Mouse (Mus musculus) small intestine, adult 2 months (tissue): Measurements from ENCODE around the gene Gstp1. TPM values are rescaled to one million over a fixed set of nuclear protein-coding genes. Genes with fewer than 3 reads are reported as not detected.
A peak's percentile ranks its signal among the peaks of the same experiment; 100 is the strongest.
"Not testable (repeated sequence)": the region's sequence is repeated elsewhere in the genome, so short reads cannot be mapped to it uniquely, and the experiment has no call there.

Experiments used
- H3K27ac ChIP-seq: fragments of 200-500 bp; 2 replicates; pipeline ENCODE4 v1.5.1; 2012; ENCODE audit warnings: low read depth, low read length, control low read depth, inconsistent platforms; ENCODE audit not compliant: insufficient read depth
- H3K27me3 ChIP-seq: fragments of 200-500 bp; 2 replicates; pipeline ENCODE4 v1.6.1; 2012; ENCODE audit warnings: mild to moderate bottlenecking, moderate library complexity, low read length, inconsistent platforms; ENCODE audit not compliant: control insufficient read depth, insufficient read depth
- H3K36me3 ChIP-seq: fragments of 200-500 bp; 2 replicates; pipeline ENCODE4 v1.6.1; 2012; ENCODE audit warnings: mild to moderate bottlenecking, low read length, control low read depth, inconsistent platforms; ENCODE audit not compliant: control insufficient read depth, insufficient read depth
- H3K4me1 ChIP-seq: fragments of 200-500 bp; 2 replicates; pipeline ENCODE4 v1.6.1; 2012; ENCODE audit warnings: low read length, inconsistent platforms, mixed read lengths; ENCODE audit not compliant: control insufficient read depth, insufficient read depth, insufficient read length
- H3K4me3 ChIP-seq: fragments of 200-500 bp; 2 replicates; pipeline ENCODE4 v1.5.1; 2012; ENCODE audit warnings: low read depth, mild to moderate bottlenecking, control low read depth, inconsistent platforms, low read length, moderate library complexity
- CTCF ChIP-seq: fragments of 200-500 bp; IDR thresholded peaks from 2 replicates; pipeline ENCODE4 v1.5.1; 2012; ENCODE audit warnings: low read depth, mild to moderate bottlenecking, control low read depth, inconsistent platforms, low read length, moderate library complexity, mixed read lengths; ENCODE audit not compliant: insufficient replicate concordance, insufficient read length; ENCODE audit errors: extremely low read depth
- POLR2A ChIP-seq: fragments of 200-500 bp; IDR thresholded peaks from 2 replicates; pipeline ENCODE4 v1.6.1; 2012; ENCODE audit warnings: low read depth, mild to moderate bottlenecking, control low read depth, inconsistent platforms, low read length, moderate library complexity
- WGBS: fragments of 180-500 bp; shearing (Covaris S2); methylation state at CpG from one replicate; pipeline ENCODE4 v1.1.7; 2018; 5-methylcytosine and 5-hydroxymethylcytosine counted together
- polyA plus RNA-seq: library from polyadenylated mRNA; depleted of rRNA; stranded (reverse); fragments of >200 nt; gene quantifications from 2 replicates; pipeline ENCODE4 v1.2.3, GENCODE M21; 2012

Gstp1 gene
- polyA plus RNA-seq, 1 experiment, result 1,214 TPM

- no peaks in the 10 kb centered on the region for H3K36me3 ChIP-seq
- no peaks in the 10 kb centered on the region; the same call in 1 of the 2 replicates for H3K4me1 ChIP-seq
- 52% methylated on average over 8 of the region's 8 CpGs for WGBS
- H3K27me3 ChIP-seq, result no peaks in the 10 kb centered on the region
- H3K4me3 ChIP-seq, result no peak overlapping the region
- H3K27ac ChIP-seq, result no peak overlapping the region
- TF ChIP-seq CTCF, result peak; percentile 44; the same call in 1 of the 2 replicates
- no peak for TF ChIP-seq POLR2A
These were observed 42.8 kb upstream of the Gstp1 start for GRCm38 (mm10) chr19:4080511-4081009.

GRCm38 (mm10) chr19:4079594-4079993 is 41.8 kb upstream of the Gstp1 start:
- Histone ChIP-seq H3K36me3 (no peaks in the 10 kb centered on the region), H3K27ac (no peak overlapping the region), H3K27me3 (no peaks in the 10 kb centered on the region), H3K4me1 (no peaks in the 10 kb centered on the region; the same call in 1 of the 2 replicates), H3K4me3 (no peak overlapping the region)
- 36% methylated on average over 1 of the region's 1 CpGs for WGBS
- TF ChIP-seq POLR2A (no peak), CTCF (no peak)

- no peaks in the 10 kb centered on the region for H3K27me3 ChIP-seq
- no peak overlapping the region for H3K27ac ChIP-seq
- WGBS, result 80% methylated on average over 1 of the region's 1 CpGs
- H3K4me3 ChIP-seq, result no peak overlapping the region
- no peak for TF ChIP-seq POLR2A
- TF ChIP-seq CTCF, result no peak
- H3K4me1 ChIP-seq, result peaks cover 6% of the 10 kb centered on the region; the same call in 1 of the 2 replicates
- no peaks in the 10 kb centered on the region for H3K36me3 ChIP-seq
These were observed 37.7 kb upstream of the Gstp1 start for GRCm38 (mm10) chr19:4075531-4075930.

- no peak overlapping the region for H3K4me3 ChIP-seq
- H3K4me1 ChIP-seq, result peaks cover 13% of the 10 kb centered on the region
- WGBS, result 60% methylated on average over 6 of the region's 6 CpGs
- no peaks in the 10 kb centered on the region for H3K27me3 ChIP-seq
- no peak for TF ChIP-seq POLR2A
- no peak for TF ChIP-seq CTCF
- H3K27ac ChIP-seq, result no peak overlapping the region
- H3K36me3 ChIP-seq, result no peaks in the 10 kb centered on the region
These were observed 35.1 kb upstream of the Gstp1 start for GRCm38 (mm10) chr19:4072706-4073424.

- TF ChIP-seq CTCF (no peak), POLR2A (no peak)
- Histone ChIP-seq H3K4me3 (no peak overlapping the region), H3K27ac (no peak overlapping the region), H3K4me1 (peaks cover 16% of the 10 kb centered on the region), H3K27me3 (no peaks in the 10 kb centered on the region), H3K36me3 (no peaks in the 10 kb centered on the region)
- 62% methylated on average over 6 of the region's 6 CpGs for WGBS
These were observed 33.6 kb upstream of the Gstp1 start for GRCm38 (mm10) chr19:4071406-4071805.

- Histone ChIP-seq H3K4me1 (peaks cover 17% of the 10 kb centered on the region), H3K27me3 (no peaks in the 10 kb centered on the region), H3K36me3 (no peaks in the 10 kb centered on the region), H3K4me3 (no peak overlapping the region), H3K27ac (no peak overlapping the region; the same call in 1 of the 2 replicates)
- 91% methylated on average over 8 of the region's 8 CpGs for WGBS
- TF ChIP-seq CTCF, result no peak
- no peak for TF ChIP-seq POLR2A
These were observed 33.0 kb upstream of the Gstp1 start for GRCm38 (mm10) chr19:4070756-4071155.

- Histone ChIP-seq H3K27ac (no peak overlapping the region), H3K27me3 (no peaks in the 10 kb centered on the region), H3K4me3 (no peak overlapping the region), H3K36me3 (no peaks in the 10 kb centered on the region), H3K4me1 (peaks cover 17% of the 10 kb centered on the region)
- WGBS, result 83% methylated on average over 15 of the region's 15 CpGs
- TF ChIP-seq POLR2A, result no peak
- no peak for TF ChIP-seq CTCF
These were observed 32.5 kb upstream of the Gstp1 start for GRCm38 (mm10) chr19:4070311-4070710.

- no peak for TF ChIP-seq CTCF
- TF ChIP-seq POLR2A, result no peak
- no peaks in the 10 kb centered on the region for H3K27me3 ChIP-seq
- peaks cover 17% of the 10 kb centered on the region for H3K4me1 ChIP-seq
- H3K27ac ChIP-seq, result peak overlapping the region; percentile 60
- no peak overlapping the region for H3K4me3 ChIP-seq
- H3K36me3 ChIP-seq, result no peaks in the 10 kb centered on the region
- 25% methylated on average over 15 of the region's 15 CpGs for WGBS
These were observed 31.1 kb upstream of the Gstp1 start for GRCm38 (mm10) chr19:4068717-4069410.

- 36% methylated on average over 2 of the region's 2 CpGs for WGBS
- H3K4me3 ChIP-seq, H3K27me3 ChIP-seq, H3K36me3 ChIP-seq: not testable (repeated sequence)
- Histone ChIP-seq H3K4me1 (peaks cover 17% of the 10 kb centered on the region), H3K27ac (peak overlapping the region; percentile 60)
These were observed 30.5 kb upstream of the Gstp1 start for GRCm38 (mm10) chr19:4068242-4068641.
